In the genomic region with DNA sequence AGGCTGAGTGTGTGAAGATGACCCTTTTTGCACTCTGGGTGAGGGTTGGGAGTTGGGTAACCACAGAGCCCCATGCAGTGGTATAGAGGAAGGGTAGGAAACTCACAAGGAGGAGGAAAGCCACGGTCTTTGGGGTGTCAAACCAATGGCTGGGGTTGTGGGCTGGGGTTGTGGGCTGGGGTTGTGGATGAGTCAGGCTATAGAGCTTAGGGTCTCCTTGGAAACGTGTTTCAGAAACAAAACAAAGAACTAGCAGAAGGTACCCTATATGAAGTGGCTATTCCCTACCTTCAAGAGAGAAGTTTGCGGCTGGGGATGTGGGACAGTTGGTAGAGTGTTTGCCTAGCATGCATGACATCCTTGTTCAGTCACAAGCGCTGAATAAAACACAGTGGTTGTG, we compare ENCODE assay signal across 8 mouse cellular contexts. TPM values are rescaled to one million over a fixed set of nuclear protein-coding genes. Genes with fewer than 3 reads are reported as not detected.
DNase-seq lines count a peak whose midpoint lies in the region; ATAC-seq lines count a peak whose summit lies in the region.
"Had no signal": no experiment of that assay in that cellular context is flagged by ENCODE, and none has a peak within 500 bp of the region (broad histone marks: within the 10 kb centered on the region; RNA-seq: fewer than 3 reads in every experiment).

No protein-coding gene starts in this region.

- no peaks in the 10 kb centered on the region for H3K27me3 ChIP-seq in kidney, embryonic 15.5 days
- H3K27me3 ChIP-seq in limb, embryonic 15.5 days: no peaks in the 10 kb centered on the region

- no peak overlapping the region for H3K4me3 ChIP-seq in kidney, embryonic 15.5 days (replicated peaks)
- no peak overlapping the region for H3K4me3 ChIP-seq in limb, embryonic 15.5 days

- DNase-seq in kidney, adult 8-10 months: no peak
- DNase-seq in 416B (ENCODE audit: low read depth): peak; percentile 86
- peak; percentile 34 for DNase-seq in NIH3T3 (ENCODE audit: low read depth)
- DNase-seq in adrenal gland, postnatal 25 days: no peak
- DNase-seq in embryo, embryonic 10.5 days (ENCODE audit: low spot score): no peak

- 83% methylated on average over 4 of the region's 4 CpGs for WGBS in kidney, embryonic 15.5 days
- WGBS in limb, embryonic 15.5 days: 86% methylated on average over 4 of the region's 4 CpGs

- peak overlapping the region; percentile 93 for H3K27ac ChIP-seq in kidney, embryonic 15.5 days
- peak overlapping the region; percentile 98 for H3K27ac ChIP-seq in limb, embryonic 15.5 days

- no peak overlapping the region for H3K4me2 ChIP-seq in kidney, embryonic 15.5 days
- H3K4me2 ChIP-seq in limb, embryonic 15.5 days: no peak overlapping the region

- no peak for ATAC-seq in kidney, embryonic 15.5 days (replicated peaks; ENCODE audit: low FRiP score)
- ATAC-seq in limb, embryonic 15.5 days (ENCODE audit: insufficient number of reproducible peaks, low FRiP score, low TSS enrichment, low read depth): no peak

- H3K4me1 ChIP-seq in kidney, embryonic 15.5 days: peaks cover 77% of the 10 kb centered on the region
- H3K4me1 ChIP-seq in limb, embryonic 15.5 days: peaks cover 62% of the 10 kb centered on the region

- no peaks in the 10 kb centered on the region for H3K36me3 ChIP-seq in kidney, embryonic 15.5 days
- H3K36me3 ChIP-seq in limb, embryonic 15.5 days: no peaks in the 10 kb centered on the region

- H3K9me3 ChIP-seq in kidney, embryonic 15.5 days (replicated peaks): no peaks in the 10 kb centered on the region
- H3K9me3 ChIP-seq in limb, embryonic 15.5 days: no peaks in the 10 kb centered on the region

- no peak overlapping the region for H3K9ac ChIP-seq in kidney, embryonic 15.5 days
- H3K9ac ChIP-seq in limb, embryonic 15.5 days: no peak overlapping the region

RNA-seq across cellular contexts. Expression of a gene that starts 5.2 kb away (rescaled TPM):
- polyA plus RNA-seq in kidney, embryonic 15.5 days (2015; fragmentation: Nextera tagmentation; extraction: Ambion mirVana): 2.2 and 2.3 TPM in 2 replicates
- 7.2 and 8.3 TPM in 2 replicates for polyA plus RNA-seq in limb, embryonic 15.5 days (2015; fragmentation: Nextera tagmentation; extraction: Ambion mirVana)
- total RNA-seq in adrenal gland, postnatal 25 days (2021): 0.21 TPM in 1 of 2 replicates, not detected in the other

RNA-seq across cellular contexts. Expression of a gene that starts 40.9 kb away (rescaled TPM):
- polyA plus RNA-seq in kidney, embryonic 15.5 days (2015; fragmentation: Nextera tagmentation; extraction: Ambion mirVana): 0.73 and 1.1 TPM in 2 replicates
- polyA plus RNA-seq in limb, embryonic 15.5 days (2015; fragmentation: Nextera tagmentation; extraction: Ambion mirVana): 1.8 TPM in 2 replicates
- 0.33 and 0.95 TPM in 2 replicates for total RNA-seq in adrenal gland, postnatal 25 days (2021)
- total RNA-seq: heart, adult 8-10 months had no signal

RNA-seq across cellular contexts. Expression of a gene that starts 42.5 kb away (rescaled TPM):
- polyA plus RNA-seq in kidney, embryonic 15.5 days (2015; fragmentation: Nextera tagmentation; extraction: Ambion mirVana): 519 and 576 TPM in 2 replicates
- 692 and 762 TPM in 2 replicates for polyA plus RNA-seq in limb, embryonic 15.5 days (2015; fragmentation: Nextera tagmentation; extraction: Ambion mirVana)
- 757 and 789 TPM in 2 replicates for total RNA-seq in adrenal gland, postnatal 25 days (2021)

RNA-seq across cellular contexts. Expression of a gene that starts 59.1 kb away (rescaled TPM):
- 91.8 and 105 TPM in 2 replicates for polyA plus RNA-seq in kidney, embryonic 15.5 days (2015; fragmentation: Nextera tagmentation; extraction: Ambion mirVana)
- 97.1 and 98.8 TPM in 2 replicates for polyA plus RNA-seq in limb, embryonic 15.5 days (2015; fragmentation: Nextera tagmentation; extraction: Ambion mirVana)
- 32.2 and 32.7 TPM in 2 replicates for total RNA-seq in adrenal gland, postnatal 25 days (2021)

Comparison
In these comparisons a context has a peak if more than half of its experiments do, and no peak if none do; other contexts are left out.
1. DNase-seq: peak in 416B (single experiment) and NIH3T3 (single experiment); none in kidney, adult 8-10 months (0 of 2), adrenal gland, postnatal 25 days (single experiment) and embryo, embryonic 10.5 days (single experiment).